30 mouse cellular contexts compared by ENCODE assay signal in the genomic region with DNA sequence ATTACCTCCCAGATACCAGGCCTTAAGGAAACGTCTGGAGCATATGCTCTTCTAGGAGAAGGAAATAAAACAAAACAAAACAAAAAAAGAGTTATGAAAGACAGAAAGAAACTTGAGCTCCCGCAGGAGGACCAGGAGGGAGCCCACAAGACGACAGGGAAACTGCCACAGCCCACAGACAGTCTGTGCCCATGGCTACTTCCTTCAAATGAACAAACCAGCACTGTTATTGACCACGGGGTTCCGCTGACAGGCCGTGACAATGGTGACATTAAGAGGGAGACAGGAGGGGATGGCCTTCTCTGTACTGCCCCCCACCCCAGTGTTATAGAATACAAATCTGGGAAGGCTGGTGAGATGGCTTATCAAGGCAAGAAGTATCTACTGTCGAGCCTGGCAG. TPM values are rescaled to one million over a fixed set of nuclear protein-coding genes. Genes with fewer than 3 reads are reported as not detected.
DNase-seq lines count a peak whose midpoint lies in the region; ATAC-seq and TF ChIP-seq lines count a peak whose summit lies in the region.
"Had no signal": no experiment of that assay in that cellular context is flagged by ENCODE, and none has a peak within 500 bp of the region (broad histone marks: within the 10 kb centered on the region; RNA-seq: fewer than 3 reads in every experiment).

No protein-coding gene starts in this region.

- intact Hi-C loops in heart, postnatal 10 days (cut with DNase I) = no loop called here

- no peak overlapping the region for H3K9ac ChIP-seq in liver, embryonic 15.5 days
- H3K9ac ChIP-seq in liver, postnatal 0 days (replicated peaks) = no peak overlapping the region
- H3K9ac ChIP-seq: embryonic facial prominence, embryonic 13.5 days; forebrain, embryonic 12.5 days; forebrain, embryonic 15.5 days; hindbrain, embryonic 14.5 days had no signal

- H3K79me2 ChIP-seq in macrophage (ENCODE audit: inconsistent target) = peaks cover 17% of the 10 kb centered on the region

- DNase-seq in heart, adult 11 months = peak; percentile 88
- no peak for DNase-seq in heart, postnatal 10 days
- DNase-seq in liver, postnatal 0 days = no peak
- no peak for DNase-seq in urinary bladder, postnatal 4 days (ENCODE audit: low spot score in 2 of 2)
- DNase-seq in ovary, postnatal 36 days (ENCODE audit: low spot score) = no peak
- DNase-seq: adrenal gland, adult 2 months; adrenal gland, postnatal 14 days; B cell, adult 2 months; cerebellum, adult 11 months; cerebellum, adult 2 months; cerebellum, adult 9-11 months; cerebellum, postnatal 25 days; embryo, embryonic 11 days; gastrocnemius, postnatal 25 days; heart, postnatal 36 days had no signal

- H3K4me2 ChIP-seq in liver, embryonic 15.5 days = no peak overlapping the region
- no peak overlapping the region for H3K4me2 ChIP-seq in liver, postnatal 0 days (ENCODE audit: low read depth, low read length)
- H3K4me2 ChIP-seq: embryonic facial prominence, embryonic 13.5 days; forebrain, embryonic 12.5 days; forebrain, embryonic 15.5 days; heart, embryonic 11.5 days; hindbrain, embryonic 14.5 days had no signal

- H3K4me1 ChIP-seq in liver, embryonic 15.5 days (replicated peaks) = peaks cover 37% of the 10 kb centered on the region
- peaks cover 8% of the 10 kb centered on the region for H3K4me1 ChIP-seq in liver, postnatal 0 days (ENCODE audit: insufficient read depth)

- ATAC-seq in liver, embryonic 15.5 days (ENCODE audit: insufficient read depth) = no peak
- ATAC-seq in liver, postnatal 0 days = no peak
- peak; percentile 35 for ATAC-seq in megakaryocyte progenitor cell, adult 5-6 weeks (replicated peaks; ENCODE audit: poor library complexity)
- ATAC-seq: forebrain, embryonic 15.5 days; hindbrain, postnatal 0 days; inflammation-experienced regulatory T-cells, adult 6 months; Patski had no signal

- TF ChIP-seq EP300 in liver, postnatal 0 days (IDR thresholded peaks at IDR 0.05; ENCODE audit: low read depth) = no peak

- H3K4me3 ChIP-seq in liver, embryonic 15.5 days (replicated peaks) = no peak overlapping the region
- H3K4me3 ChIP-seq in liver, postnatal 0 days (ENCODE audit: low read depth, low read length) = no peak overlapping the region
- no peak overlapping the region for H3K4me3 ChIP-seq in macrophage (ENCODE audit: inconsistent target)
- H3K4me3 ChIP-seq: embryonic facial prominence, embryonic 10.5 days; embryonic facial prominence, embryonic 13.5 days; erythroblast, embryonic 14.5 days; forebrain, embryonic 12.5 days; forebrain, embryonic 15.5 days had no signal

- H3K36me3 ChIP-seq in liver, embryonic 15.5 days (replicated peaks) = 0 out of 2 replicates have a peak, but pooled peaks cover 2% of the 10 kb centered on the region
- H3K36me3 ChIP-seq in liver, postnatal 0 days (replicated peaks; ENCODE audit: insufficient read depth, low read length) = no peaks in the 10 kb centered on the region
- no peaks in the 10 kb centered on the region for H3K36me3 ChIP-seq in macrophage (ENCODE audit: inconsistent target)
- H3K36me3 ChIP-seq: embryonic facial prominence, embryonic 10.5 days; embryonic facial prominence, embryonic 13.5 days; forebrain, embryonic 12.5 days; forebrain, embryonic 15.5 days had no signal

- H3K9me3 ChIP-seq in liver, embryonic 15.5 days (replicated peaks) = no peaks in the 10 kb centered on the region
- H3K9me3 ChIP-seq in liver, postnatal 0 days (ENCODE audit: low read length) = no peaks in the 10 kb centered on the region
- H3K9me3 ChIP-seq: embryonic facial prominence, embryonic 10.5 days; embryonic facial prominence, embryonic 13.5 days; forebrain, embryonic 12.5 days; forebrain, embryonic 15.5 days; G1E had no signal

- no peaks in the 10 kb centered on the region for H3K27me3 ChIP-seq in liver, embryonic 15.5 days
- H3K27me3 ChIP-seq in liver, postnatal 0 days (ENCODE audit: insufficient read depth, low read length) = no peaks in the 10 kb centered on the region
- H3K27me3 ChIP-seq: CH12.LX; embryonic facial prominence, embryonic 13.5 days; forebrain, embryonic 12.5 days; forebrain, embryonic 15.5 days; Patski had no signal

- peak overlapping the region; percentile 11; the same call in 1 of the 2 replicates for H3K27ac ChIP-seq in liver, embryonic 15.5 days (replicated peaks)
- H3K27ac ChIP-seq in liver, postnatal 0 days (ENCODE audit: low read depth) = no peak overlapping the region
- peak overlapping the region; percentile 27 for H3K27ac ChIP-seq in macrophage
- H3K27ac ChIP-seq: embryonic facial prominence, embryonic 10.5 days; embryonic facial prominence, embryonic 13.5 days; forebrain, embryonic 12.5 days; forebrain, embryonic 15.5 days; hindbrain, embryonic 14.5 days; hindbrain, postnatal 0 days had no signal

- WGBS in liver, embryonic 15.5 days (ENCODE audit: insufficient replicate concordance) = 31% methylated on average over 7 of the region's 7 CpGs
- WGBS in liver, postnatal 0 days (ENCODE audit: insufficient replicate concordance) = 40% methylated on average over 7 of the region's 7 CpGs
- WGBS in macrophage (ENCODE audit: missing documents) = 10% methylated on average over 7 of the region's 7 CpGs

- no peak for TF ChIP-seq CTCF in liver, postnatal 0 days (IDR thresholded peaks at IDR 0.05; ENCODE audit: low read depth)

RNA-seq across cellular contexts. Expression of a gene that starts 2.9 kb away (rescaled TPM):
- 100 to 1,000 TPM; 314 to 339 TPM for total RNA-seq in heart, postnatal 10 days (2021)
- 155 and 162 TPM in 2 replicates for polyA plus RNA-seq in liver, embryonic 15.5 days (2015; fragmentation: Nextera tagmentation; extraction: Ambion mirVana)
- polyA plus RNA-seq in liver, postnatal 0 days (2015; fragmentation: Nextera tagmentation; extraction: Ambion mirVana) = 162 and 173 TPM in 2 replicates
- total RNA-seq in macrophage (2018; cell fraction: chromatin; rRNA removed) = 10 to 100 TPM; 22.2 to 51.5 (median 32.3) TPM
- total RNA-seq in macrophage (2018; cell fraction: cytosol; rRNA removed) = 100 to 1,000 TPM; 391 to 490 (median 447) TPM
- total RNA-seq in macrophage (2018; cell fraction: nucleus; rRNA removed) = 100 to 1,000 TPM in 21 of 26 experiments, 10 to 100 TPM in 5; 55.5 to 260 (median 146) TPM
- 386 to 538 TPM (median 421 TPM) in 3 replicates for polyA plus RNA-seq in macrophage (2018)
- total RNA-seq in megakaryocyte progenitor cell, adult 5-6 weeks (2015) = 654 and 681 TPM in 2 replicates
- 85.9 and 114 TPM in 2 replicates for total RNA-seq in megakaryocyte progenitor cell, adult 5-6 weeks (2017)
